Mouse (Mus musculus) lung, adult 2 months (tissue): ENCODE measurements around the gene Rimkla.

Experiments used
- CTCF ChIP-seq: fragments of 200-500 bp; IDR thresholded peaks from 2 replicates; pipeline ENCODE4 v1.5.1; 2011; ENCODE audit warnings: mild to moderate bottlenecking, low read length, control low read depth; ENCODE audit not compliant: insufficient read depth
- POLR2A ChIP-seq: fragments of 200-500 bp; IDR thresholded peaks from 2 replicates; pipeline ENCODE4 v1.6.1; 2011; ENCODE audit warnings: low read depth, mild to moderate bottlenecking, control low read depth, low read length, borderline replicate concordance; ENCODE audit errors: extremely low read depth

- TF ChIP-seq CTCF, result no peak
- no peak for TF ChIP-seq POLR2A
These were observed 66.8 kb downstream of the Rimkla start for GRCm38 (mm10) chr4:119425601-119426000.
